Mouse (Mus musculus): Measurements from ENCODE around the gene Ston2. TPM values are rescaled to one million over a fixed set of nuclear protein-coding genes. Genes with fewer than 3 reads are reported as not detected.

Gene Ston2
- total and polyA plus RNA-seq, 2 experiments: 4.6 to 9.3 TPM

GRCm38 (mm10) chr12:91765504-91765903 is 22.7 kb downstream of the Ston2 start:
- H3K36me3 ChIP-seq (ENCODE audit: control insufficient read depth, insufficient read depth, low read length): no peaks in the 10 kb centered on the region
- H3K9ac ChIP-seq (ENCODE audit: low read depth, low read length): peak overlapping the region; percentile 17; the same call in 1 of the 2 replicates
- no peak for TF ChIP-seq CTCF (IDR thresholded peaks at IDR 0.05; ENCODE audit: low read depth, low read length)
- TF ChIP-seq POLR2A (IDR thresholded peaks at IDR 0.05; ENCODE audit: extremely low read depth, insufficient read depth, low read length): no peak
- H3K27ac ChIP-seq (replicated peaks; ENCODE audit: insufficient read depth, low read depth, low read length): no peak overlapping the region
- peak; percentile 42 for DNase-seq (ENCODE audit: extremely low read depth, low read depth, low spot score)
- H3K27me3 ChIP-seq (ENCODE audit: control insufficient read depth, insufficient read depth, low read length): no peaks in the 10 kb centered on the region
- H3K79me2 ChIP-seq (ENCODE audit: control insufficient read depth, insufficient read depth, low read length): peaks cover 23% of the 10 kb centered on the region; the same call in 1 of the 2 replicates
- peaks cover 17% of the 10 kb centered on the region; the same call in 1 of the 2 replicates for H3K4me1 ChIP-seq (ENCODE audit: control insufficient read depth, insufficient read depth, low read length)
- 24% methylated on average over 13 of the region's 13 CpGs for WGBS
- H3K4me3 ChIP-seq (ENCODE audit: insufficient read depth, low read depth, low read length): no peak overlapping the region

- Histone ChIP-seq H3K4me3 (ENCODE audit: insufficient read depth, low read depth, low read length) (no peak overlapping the region), H3K27ac (replicated peaks; ENCODE audit: insufficient read depth, low read depth, low read length) (no peak overlapping the region), H3K27me3 (ENCODE audit: control insufficient read depth, insufficient read depth, low read length) (no peaks in the 10 kb centered on the region), H3K36me3 (ENCODE audit: control insufficient read depth, insufficient read depth, low read length) (no peaks in the 10 kb centered on the region), H3K4me1 (ENCODE audit: control insufficient read depth, insufficient read depth, low read length) (peaks cover 17% of the 10 kb centered on the region; the same call in 1 of the 2 replicates), H3K79me2 (ENCODE audit: control insufficient read depth, insufficient read depth, low read length) (peaks cover 24% of the 10 kb centered on the region), H3K9ac (ENCODE audit: low read depth, low read length) (no peak overlapping the region)
- WGBS: 34% methylated on average over 2 of the region's 2 CpGs
- TF ChIP-seq POLR2A (IDR thresholded peaks at IDR 0.05; ENCODE audit: extremely low read depth, insufficient read depth, low read length) (no peak), CTCF (IDR thresholded peaks at IDR 0.05; ENCODE audit: low read depth, low read length) (no peak)
- DNase-seq (ENCODE audit: extremely low read depth, low read depth, low spot score): no peak
Observed at GRCm38 (mm10) chr12:91765054-91765453, 23.1 kb downstream of the Ston2 start.

- WGBS: 66% methylated on average over 2 of the region's 2 CpGs
- no peak overlapping the region for H3K27ac ChIP-seq (replicated peaks; ENCODE audit: insufficient read depth, low read depth, low read length)
Observed at GRCm38 (mm10) chr12:91764471-91764870, 23.7 kb downstream of the Ston2 start.

GRCm38 (mm10) chr12:91759836-91760235 is 28.4 kb downstream of the Ston2 start:
- H3K9ac ChIP-seq (ENCODE audit: low read depth, low read length): no peak overlapping the region
- no peak overlapping the region for H3K4me3 ChIP-seq (ENCODE audit: insufficient read depth, low read depth, low read length)
- WGBS: 92% methylated on average over 3 of the region's 3 CpGs
- TF ChIP-seq CTCF (IDR thresholded peaks at IDR 0.05; ENCODE audit: low read depth, low read length) (no peak), POLR2A (IDR thresholded peaks at IDR 0.05; ENCODE audit: extremely low read depth, insufficient read depth, low read length) (no peak)
- no peak for DNase-seq (ENCODE audit: extremely low read depth, low read depth, low spot score)
- no peaks in the 10 kb centered on the region for H3K36me3 ChIP-seq (ENCODE audit: control insufficient read depth, insufficient read depth, low read length)
- H3K4me1 ChIP-seq (ENCODE audit: control insufficient read depth, insufficient read depth, low read length): no peaks in the 10 kb centered on the region
- H3K27ac ChIP-seq (replicated peaks; ENCODE audit: insufficient read depth, low read depth, low read length): no peak overlapping the region
- H3K27me3 ChIP-seq (ENCODE audit: control insufficient read depth, insufficient read depth, low read length): no peaks in the 10 kb centered on the region
- H3K79me2 ChIP-seq (ENCODE audit: control insufficient read depth, insufficient read depth, low read length): peaks cover 28% of the 10 kb centered on the region

More at GRCm38 (mm10) chr12:91764471-91764870, 23.7 kb downstream of the Ston2 start:
- H3K36me3 ChIP-seq (ENCODE audit: control insufficient read depth, insufficient read depth, low read length): no peaks in the 10 kb centered on the region
- no peak overlapping the region for H3K4me3 ChIP-seq (ENCODE audit: insufficient read depth, low read depth, low read length)
- no peak overlapping the region for H3K9ac ChIP-seq (ENCODE audit: low read depth, low read length)
- DNase-seq (ENCODE audit: extremely low read depth, low read depth, low spot score): no peak
- TF ChIP-seq POLR2A (IDR thresholded peaks at IDR 0.05; ENCODE audit: extremely low read depth, insufficient read depth, low read length): no peak
- no peak for TF ChIP-seq CTCF (IDR thresholded peaks at IDR 0.05; ENCODE audit: low read depth, low read length)
- H3K4me1 ChIP-seq (ENCODE audit: control insufficient read depth, insufficient read depth, low read length): peaks cover 17% of the 10 kb centered on the region; the same call in 1 of the 2 replicates
- peaks cover 28% of the 10 kb centered on the region for H3K79me2 ChIP-seq (ENCODE audit: control insufficient read depth, insufficient read depth, low read length)
- no peaks in the 10 kb centered on the region for H3K27me3 ChIP-seq (ENCODE audit: control insufficient read depth, insufficient read depth, low read length)

GRCm38 (mm10) chr12:91757854-91758562 is 30.2 kb downstream of the Ston2 start:
- TF ChIP-seq POLR2A (IDR thresholded peaks at IDR 0.05; ENCODE audit: extremely low read depth, insufficient read depth, low read length): no peak
- no peak for TF ChIP-seq CTCF (IDR thresholded peaks at IDR 0.05; ENCODE audit: low read depth, low read length)
- no peak for DNase-seq (ENCODE audit: extremely low read depth, low read depth, low spot score)
- 93% methylated on average over 13 of the region's 13 CpGs for WGBS
- Histone ChIP-seq H3K79me2 (ENCODE audit: control insufficient read depth, insufficient read depth, low read length) (peaks cover 13% of the 10 kb centered on the region), H3K4me1 (ENCODE audit: control insufficient read depth, insufficient read depth, low read length) (no peaks in the 10 kb centered on the region), H3K4me3 (ENCODE audit: insufficient read depth, low read depth, low read length) (no peak overlapping the region), H3K27me3 (ENCODE audit: control insufficient read depth, insufficient read depth, low read length) (no peaks in the 10 kb centered on the region), H3K9ac (ENCODE audit: low read depth, low read length) (no peak overlapping the region), H3K27ac (replicated peaks; ENCODE audit: insufficient read depth, low read depth, low read length) (no peak overlapping the region), H3K36me3 (ENCODE audit: control insufficient read depth, insufficient read depth, low read length) (no peaks in the 10 kb centered on the region)

GRCm38 (mm10) chr12:91756562-91757166 is 31.5 kb downstream of the Ston2 start:
- H3K4me1 ChIP-seq (ENCODE audit: control insufficient read depth, insufficient read depth, low read length): no peaks in the 10 kb centered on the region

More at GRCm38 (mm10) chr12:91756562-91757166, 31.5 kb downstream of the Ston2 start:
- H3K27me3 ChIP-seq (ENCODE audit: control insufficient read depth, insufficient read depth, low read length): no peaks in the 10 kb centered on the region
- no peaks in the 10 kb centered on the region for H3K36me3 ChIP-seq (ENCODE audit: control insufficient read depth, insufficient read depth, low read length)
- H3K4me3 ChIP-seq (ENCODE audit: insufficient read depth, low read depth, low read length): no peak overlapping the region
- H3K9ac ChIP-seq (ENCODE audit: low read depth, low read length): no peak overlapping the region
- no peak for DNase-seq (ENCODE audit: extremely low read depth, low read depth, low spot score)
- TF ChIP-seq CTCF (IDR thresholded peaks at IDR 0.05; ENCODE audit: low read depth, low read length) (no peak), POLR2A (IDR thresholded peaks at IDR 0.05; ENCODE audit: extremely low read depth, insufficient read depth, low read length) (no peak)
- 63% methylated on average over 5 of the region's 5 CpGs for WGBS
- H3K79me2 ChIP-seq (ENCODE audit: control insufficient read depth, insufficient read depth, low read length): peaks cover 16% of the 10 kb centered on the region
- no peak overlapping the region for H3K27ac ChIP-seq (replicated peaks; ENCODE audit: insufficient read depth, low read depth, low read length)

All from liver, adult 2 months (tissue).